Mouse (Mus musculus) liver, embryonic 13.5 days (tissue): Measurements from ENCODE around the gene Amdhd1. TPM values are rescaled to one million over a fixed set of nuclear protein-coding genes. Genes with fewer than 3 reads are reported as not detected.

Experiments used
- ATAC-seq: fragments of 200-750 bp; cut with Nextera tagmentation; 2 replicates; pipeline ENCODE4 v1.8.0; 2017; ENCODE audit warnings: low read depth, mild to moderate bottlenecking, moderate number of reproducible peaks, moderate library complexity
- DNase-seq: peaks from one replicate; pipeline ENCODE4 v3.0.0; 2022
- H3K27ac ChIP-seq: fragments of 300-500 bp; sonication (generic); 2 replicates; pipeline ENCODE4 v1.5.1; 2015; ENCODE audit warnings: moderate library complexity, mild to moderate bottlenecking, inconsistent platforms
- H3K27me3 ChIP-seq: fragments of 300-500 bp; sonication (generic); 2 replicates; pipeline ENCODE4 v1.6.1; 2015; ENCODE audit warnings: mild to moderate bottlenecking, inconsistent platforms
- H3K36me3 ChIP-seq: fragments of 300-500 bp; sonication (generic); 2 replicates; pipeline ENCODE4 v1.6.1; 2015; ENCODE audit warnings: mild to moderate bottlenecking, inconsistent platforms
- H3K4me1 ChIP-seq: fragments of 300-500 bp; sonication (generic); replicated peaks from 2 replicates; pipeline ENCODE4 v1.6.1; 2015; ENCODE audit warnings: inconsistent platforms
- H3K4me2 ChIP-seq: fragments of 300-500 bp; sonication (generic); 2 replicates; pipeline ENCODE4 v1.6.1; 2015; ENCODE audit warnings: inconsistent platforms, mild to moderate bottlenecking, moderate library complexity
- H3K4me3 ChIP-seq: fragments of 300-500 bp; sonication (generic); replicated peaks from 2 replicates; pipeline ENCODE4 v1.5.1; 2015; ENCODE audit warnings: mild to moderate bottlenecking, inconsistent platforms
- H3K9ac ChIP-seq: fragments of 300-500 bp; sonication (generic); 2 replicates; pipeline ENCODE4 v1.6.1; 2015; ENCODE audit warnings: mild to moderate bottlenecking, inconsistent platforms
- H3K9me3 ChIP-seq: fragments of 300-500 bp; sonication (generic); replicated peaks from 2 replicates; pipeline ENCODE4 v1.6.1; 2016; ENCODE audit warnings: inconsistent platforms
- WGBS: fragments of 180-500 bp; shearing (Covaris S2); methylation state at CpG from one replicate; pipeline ENCODE4 v1.1.7; 2015; ENCODE audit not compliant: insufficient replicate concordance; 5-methylcytosine and 5-hydroxymethylcytosine counted together
- polyA plus RNA-seq: library from polyadenylated mRNA; unstranded; fragments of >200 nt; fragmentation: Nextera tagmentation; extraction: Ambion mirVana; gene quantifications from 2 replicates; pipeline ENCODE4 v1.2.1, GENCODE M21; 2015

The Amdhd1 gene
- polyA plus RNA-seq, 1 experiment from 2014 or later: 8.3 TPM

- no peak overlapping the region for H3K27ac ChIP-seq
- no peaks in the 10 kb centered on the region for H3K9me3 ChIP-seq
- peaks cover 14% of the 10 kb centered on the region for H3K4me1 ChIP-seq
- H3K9ac ChIP-seq: no peak overlapping the region
- WGBS: 61% methylated on average over 6 of the region's 6 CpGs
- DNase-seq (no peak), ATAC-seq (no peak)
- peaks cover 24% of the 10 kb centered on the region for H3K27me3 ChIP-seq
- H3K36me3 ChIP-seq: no peaks in the 10 kb centered on the region
- no peak overlapping the region for H3K4me2 ChIP-seq
- H3K4me3 ChIP-seq: no peak overlapping the region
Observed at GRCm38 (mm10) chr10:93538818-93539217, 1.0 kb downstream of the Amdhd1 start.

GRCm38 (mm10) chr10:93538287-93538686, 1.5 kb downstream of the Amdhd1 start:
- 0 out of 2 replicates have a peak overlapping the region, but pooled peaks have one; percentile 17 for H3K4me2 ChIP-seq
- H3K4me1 ChIP-seq: peaks cover 14% of the 10 kb centered on the region
- no peaks in the 10 kb centered on the region for H3K9me3 ChIP-seq
- H3K36me3 ChIP-seq: no peaks in the 10 kb centered on the region
- DNase-seq (no peak), ATAC-seq (no peak)
- H3K9ac ChIP-seq: no peak overlapping the region
- no peak overlapping the region for H3K4me3 ChIP-seq
- peaks cover 24% of the 10 kb centered on the region for H3K27me3 ChIP-seq
- 59% methylated on average over 2 of the region's 2 CpGs for WGBS
- H3K27ac ChIP-seq: peak overlapping the region; percentile 9; the same call in 1 of the 2 replicates

- 67% methylated on average over 1 of the region's 1 CpGs for WGBS
- H3K9ac ChIP-seq: no peak overlapping the region
- H3K4me2 ChIP-seq: no peak overlapping the region
- ATAC-seq (no peak), DNase-seq (no peak)
- no peaks in the 10 kb centered on the region for H3K27me3 ChIP-seq
- no peaks in the 10 kb centered on the region for H3K9me3 ChIP-seq
- no peak overlapping the region for H3K4me3 ChIP-seq
- no peaks in the 10 kb centered on the region for H3K36me3 ChIP-seq
- H3K27ac ChIP-seq: no peak overlapping the region
- no peaks in the 10 kb centered on the region for H3K4me1 ChIP-seq
Observed at GRCm38 (mm10) chr10:93525329-93525728, 14.5 kb downstream of the Amdhd1 start.

GRCm38 (mm10) chr10:93520994-93521393, 18.8 kb downstream of the Amdhd1 start:
- no peak for ATAC-seq
- Histone ChIP-seq H3K9ac (no peak overlapping the region), H3K4me2 (no peak overlapping the region), H3K27ac (no peak overlapping the region), H3K36me3 (no peaks in the 10 kb centered on the region), H3K27me3 (no peaks in the 10 kb centered on the region), H3K4me1 (no peaks in the 10 kb centered on the region), H3K4me3 (no peak overlapping the region), H3K9me3 (no peaks in the 10 kb centered on the region)
- DNase-seq: no peak
- WGBS: 35% methylated on average over 4 of the region's 4 CpGs

GRCm38 (mm10) chr10:93519756-93520155, 20.1 kb downstream of the Amdhd1 start:
- peaks cover 3% of the 10 kb centered on the region; the same call in 1 of the 2 replicates for H3K4me1 ChIP-seq
- H3K4me2 ChIP-seq: no peak overlapping the region
- ATAC-seq (no peak), DNase-seq (no peak)
- H3K36me3 ChIP-seq: no peaks in the 10 kb centered on the region
- H3K27me3 ChIP-seq: no peaks in the 10 kb centered on the region
- H3K27ac ChIP-seq: no peak overlapping the region
- WGBS: 73% methylated on average over 5 of the region's 5 CpGs
- no peak overlapping the region for H3K9ac ChIP-seq
- H3K9me3 ChIP-seq: no peaks in the 10 kb centered on the region
- no peak overlapping the region for H3K4me3 ChIP-seq

GRCm38 (mm10) chr10:93519159-93519558, 20.7 kb downstream of the Amdhd1 start:
- ATAC-seq (no peak), DNase-seq (no peak)
- no peak overlapping the region for H3K4me3 ChIP-seq
- no peaks in the 10 kb centered on the region for H3K9me3 ChIP-seq
- H3K27me3 ChIP-seq: no peaks in the 10 kb centered on the region
- H3K36me3 ChIP-seq: no peaks in the 10 kb centered on the region
- no peak overlapping the region for H3K9ac ChIP-seq
- 70% methylated on average over 8 of the region's 8 CpGs for WGBS
- H3K4me1 ChIP-seq: peaks cover 3% of the 10 kb centered on the region; the same call in 1 of the 2 replicates
- H3K27ac ChIP-seq: no peak overlapping the region
- no peak overlapping the region for H3K4me2 ChIP-seq

GRCm38 (mm10) chr10:93518620-93519019, 21.2 kb downstream of the Amdhd1 start:
- H3K4me3 ChIP-seq: no peak overlapping the region
- H3K4me2 ChIP-seq: no peak overlapping the region
- DNase-seq: no peak
- no peak overlapping the region for H3K27ac ChIP-seq
- H3K4me1 ChIP-seq: peaks cover 3% of the 10 kb centered on the region; the same call in 1 of the 2 replicates
- H3K27me3 ChIP-seq: no peaks in the 10 kb centered on the region
- no peaks in the 10 kb centered on the region for H3K36me3 ChIP-seq
- no peak for ATAC-seq
- WGBS: 61% methylated on average over 2 of the region's 2 CpGs
- H3K9ac ChIP-seq: no peak overlapping the region
- no peaks in the 10 kb centered on the region for H3K9me3 ChIP-seq

GRCm38 (mm10) chr10:93518186-93518585, 21.6 kb downstream of the Amdhd1 start:
- no peak overlapping the region for H3K9ac ChIP-seq
- WGBS: 57% methylated on average over 4 of the region's 4 CpGs
- ATAC-seq: no peak; the same call in 1 of the 2 replicates
- no peak for DNase-seq
- no peaks in the 10 kb centered on the region for H3K9me3 ChIP-seq
- H3K27ac ChIP-seq: no peak overlapping the region; the same call in 1 of the 2 replicates
- H3K4me1 ChIP-seq: peaks cover 3% of the 10 kb centered on the region; the same call in 1 of the 2 replicates
- H3K4me2 ChIP-seq: no peak overlapping the region
- no peaks in the 10 kb centered on the region for H3K27me3 ChIP-seq
- H3K4me3 ChIP-seq: no peak overlapping the region
- no peaks in the 10 kb centered on the region for H3K36me3 ChIP-seq

GRCm38 (mm10) chr10:93517754-93518153, 22.1 kb downstream of the Amdhd1 start:
- Histone ChIP-seq H3K4me1 (peaks cover 3% of the 10 kb centered on the region; the same call in 1 of the 2 replicates), H3K27me3 (no peaks in the 10 kb centered on the region), H3K4me2 (no peak overlapping the region), H3K27ac (no peak overlapping the region), H3K9me3 (no peaks in the 10 kb centered on the region), H3K4me3 (no peak overlapping the region), H3K36me3 (no peaks in the 10 kb centered on the region), H3K9ac (no peak overlapping the region)
- no peak for DNase-seq
- ATAC-seq: peak; percentile 79
- 32% methylated on average over 4 of the region's 4 CpGs for WGBS

- DNase-seq (no peak), ATAC-seq (no peak)
- peaks cover 3% of the 10 kb centered on the region; the same call in 1 of the 2 replicates for H3K4me1 ChIP-seq
- H3K4me3 ChIP-seq: no peak overlapping the region
- H3K27me3 ChIP-seq: no peaks in the 10 kb centered on the region
- no peak overlapping the region for H3K4me2 ChIP-seq
- peak overlapping the region; percentile 25 for H3K27ac ChIP-seq
- H3K9me3 ChIP-seq: no peaks in the 10 kb centered on the region
- no peak overlapping the region for H3K9ac ChIP-seq
- 71% methylated on average over 12 of the region's 12 CpGs for WGBS
- H3K36me3 ChIP-seq: no peaks in the 10 kb centered on the region
Observed at GRCm38 (mm10) chr10:93515927-93516326, 23.9 kb downstream of the Amdhd1 start.

GRCm38 (mm10) chr10:93515419-93515818, 24.4 kb downstream of the Amdhd1 start:
- no peaks in the 10 kb centered on the region for H3K9me3 ChIP-seq
- no peak for DNase-seq
- H3K27ac ChIP-seq: no peak overlapping the region
- H3K4me2 ChIP-seq: no peak overlapping the region
- H3K9ac ChIP-seq: no peak overlapping the region
- WGBS: 29% methylated on average over 1 of the region's 1 CpGs
- H3K36me3 ChIP-seq: no peaks in the 10 kb centered on the region
- peaks cover 3% of the 10 kb centered on the region; the same call in 1 of the 2 replicates for H3K4me1 ChIP-seq
- H3K4me3 ChIP-seq: no peak overlapping the region
- ATAC-seq: no peak
- H3K27me3 ChIP-seq: no peaks in the 10 kb centered on the region

- no peak overlapping the region for H3K27ac ChIP-seq
- no peak overlapping the region for H3K9ac ChIP-seq
- 69% methylated on average over 15 of the region's 15 CpGs for WGBS
- no peak for DNase-seq
- no peak for ATAC-seq
- no peaks in the 10 kb centered on the region for H3K4me1 ChIP-seq
- no peaks in the 10 kb centered on the region for H3K9me3 ChIP-seq
- H3K4me2 ChIP-seq: no peak overlapping the region
- no peaks in the 10 kb centered on the region for H3K36me3 ChIP-seq
- H3K4me3 ChIP-seq: no peak overlapping the region
- no peaks in the 10 kb centered on the region for H3K27me3 ChIP-seq
Observed at GRCm38 (mm10) chr10:93509532-93510153, 30.2 kb downstream of the Amdhd1 start.
